Mouse (Mus musculus) stomach, postnatal 0 days (tissue): Measurements from ENCODE around the gene Arglu1.

Source experiments
- CTCF ChIP-seq: IDR thresholded peaks from 2 replicates; pipeline ENCODE4 v1.5.1; 2016; ENCODE audit warnings: antibody characterized with exemption, low read depth, mild to moderate bottlenecking, moderate library complexity
- EP300 ChIP-seq: optimal IDR thresholded peaks from 2 replicates; pipeline ENCODE3; 2016; ENCODE audit warnings: antibody characterized with exemption

- TF ChIP-seq EP300 = no peak
- no peak for TF ChIP-seq CTCF
Observed at GRCm38 (mm10) chr8:8660307-8661098, 29.8 kb downstream of the Arglu1 start.
